Mouse (Mus musculus) heart, embryonic 12.5 days (tissue): ENCODE data around the gene Tesc. TPM values are rescaled to one million over a fixed set of nuclear protein-coding genes. Genes with fewer than 3 reads are reported as not detected.

Source experiments
- ATAC-seq: fragments of 200-750 bp; cut with Nextera tagmentation; 2 replicates; pipeline ENCODE4 v1.8.0; 2017; ENCODE audit warnings: moderate TSS enrichment, moderate library complexity; ENCODE audit not compliant: insufficient number of reproducible peaks, low FRiP score
- H3K27ac ChIP-seq: fragments of 300-500 bp; sonication (generic); 2 replicates; pipeline ENCODE4 v1.5.1; 2016; ENCODE audit warnings: mild to moderate bottlenecking, moderate library complexity; ENCODE audit not compliant: poor library complexity, severe bottlenecking
- H3K27me3 ChIP-seq: fragments of 300-500 bp; sonication (generic); replicated peaks from 2 replicates; pipeline ENCODE4 v1.6.1; 2016; ENCODE audit warnings: mild to moderate bottlenecking, moderate library complexity
- H3K36me3 ChIP-seq: fragments of 300-500 bp; sonication (generic); 2 replicates; pipeline ENCODE4 v1.6.1; 2016; ENCODE audit warnings: mild to moderate bottlenecking, moderate library complexity
- H3K4me1 ChIP-seq: fragments of 300-500 bp; sonication (generic); replicated peaks from 2 replicates; pipeline ENCODE4 v1.6.1; 2016; ENCODE audit warnings: mild to moderate bottlenecking
- H3K4me2 ChIP-seq: fragments of 300-500 bp; sonication (generic); 2 replicates; pipeline ENCODE4 v1.6.1; 2016; ENCODE audit warnings: mild to moderate bottlenecking, moderate library complexity
- H3K4me3 ChIP-seq: fragments of 300-500 bp; sonication (generic); 2 replicates; pipeline ENCODE4 v1.5.1; 2016; ENCODE audit warnings: mild to moderate bottlenecking
- H3K9ac ChIP-seq: fragments of 300-500 bp; sonication (generic); 2 replicates; pipeline ENCODE4 v1.6.1; 2016; ENCODE audit warnings: mild to moderate bottlenecking, moderate library complexity
- H3K9me3 ChIP-seq: fragments of 300-500 bp; sonication (generic); replicated peaks from 2 replicates; pipeline ENCODE4 v1.6.1; 2016; ENCODE audit warnings: mild to moderate bottlenecking, moderate library complexity
- WGBS: fragments of 180-500 bp; shearing (Covaris S2); methylation state at CpG from one replicate; pipeline ENCODE4 v1.1.7; 2016; 5-methylcytosine and 5-hydroxymethylcytosine counted together
- polyA plus RNA-seq: library from polyadenylated mRNA; unstranded; fragments of >200 nt; fragmentation: Nextera tagmentation; extraction: Ambion mirVana; gene quantifications from 2 replicates; pipeline ENCODE4 v1.2.1, GENCODE M21; 2016

Tesc gene
- polyA plus RNA-seq, 1 experiment from 2014 or later: 20.4 TPM

GRCm38 (mm10) chr5:118108794-118109440 is 81.4 kb downstream of the Tesc start:
- peak overlapping the region; percentile 19; the same call in 1 of the 2 replicates for H3K27ac ChIP-seq
- peaks cover 26% of the 10 kb centered on the region for H3K4me1 ChIP-seq
- no peak overlapping the region for H3K9ac ChIP-seq
- 88% methylated on average over 7 of the region's 7 CpGs for WGBS
- ATAC-seq: no peak
- H3K27me3 ChIP-seq: no peaks in the 10 kb centered on the region
- H3K4me3 ChIP-seq: no peak overlapping the region
- H3K9me3 ChIP-seq: no peaks in the 10 kb centered on the region
- H3K4me2 ChIP-seq: no peak overlapping the region
- peaks cover 61% of the 10 kb centered on the region for H3K36me3 ChIP-seq

Other genes starting within 250 kb of the Tesc start
- gene Nos1, start 246.7 kb upstream of the Tesc start, polyA plus RNA-seq: 0.09 and 0.10 TPM in 2 replicates
- gene Fbxo21, start 51.0 kb upstream of the Tesc start, polyA plus RNA-seq: 67.3 and 71.2 TPM in 2 replicates
- gene Fbxw8, start 127.7 kb downstream of the Tesc start, polyA plus RNA-seq: 36.6 and 38.9 TPM in 2 replicates
- 0.09 TPM in 1 of 2 replicates, not detected in the other for gene Hrk, start 136.9 kb downstream of the Tesc start, polyA plus RNA-seq
- gene Rnft2, start 217.4 kb downstream of the Tesc start, polyA plus RNA-seq: 2.0 and 3.0 TPM in 2 replicates
- gene 2410131K14Rik, start 217.5 kb downstream of the Tesc start, polyA plus RNA-seq: 6.5 and 6.8 TPM in 2 replicates